Mouse (Mus musculus): ENCODE measurements at regions not wholly inside any gene's neighbourhood (a gene's known extent, or its start where the extent isn't known, plus 50 kb on each side); places are given as distances from the start of the nearest gene placed in this dataset.

DNA sequence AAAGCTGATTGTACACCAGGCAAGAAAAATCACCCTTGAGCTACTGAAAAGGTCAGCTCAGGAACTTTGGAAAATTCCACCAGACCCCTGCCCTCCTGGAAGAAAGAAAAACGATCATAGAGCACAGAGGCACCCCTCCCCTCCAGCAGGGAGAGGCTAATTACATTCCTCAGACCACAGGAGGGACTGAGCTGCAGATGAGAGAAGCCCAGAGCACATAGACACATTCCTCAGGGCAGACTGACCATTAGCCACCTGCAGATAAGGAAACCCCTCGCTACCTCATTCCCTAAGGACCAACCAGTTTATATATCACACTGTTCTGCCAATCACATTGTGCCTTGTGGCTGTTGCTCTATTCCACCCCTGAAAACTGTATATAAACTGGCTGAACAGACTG lies 230.3 kb downstream of the Parp8 start:
- Histone ChIP-seq H3K4me3 (replicated peaks) (no peak overlapping the region), H3K9me3 (ENCODE audit: control insufficient read depth, low read length) (peaks cover 3% of the 10 kb centered on the region; the same call in 1 of the 2 replicates), H3K4me1 (ENCODE audit: control insufficient read depth) (no peaks in the 10 kb centered on the region), H3K36me3 (ENCODE audit: control insufficient read depth) (no peaks in the 10 kb centered on the region), H3K27me3 (ENCODE audit: control insufficient read depth) (no peaks in the 10 kb centered on the region)
- TF ChIP-seq GATA1 (IDR thresholded peaks at IDR 0.05; ENCODE audit: low read length), result no peak
- TF ChIP-seq TAL1 (IDR thresholded peaks at IDR 0.05; ENCODE audit: low read length), result no peak

DNA sequence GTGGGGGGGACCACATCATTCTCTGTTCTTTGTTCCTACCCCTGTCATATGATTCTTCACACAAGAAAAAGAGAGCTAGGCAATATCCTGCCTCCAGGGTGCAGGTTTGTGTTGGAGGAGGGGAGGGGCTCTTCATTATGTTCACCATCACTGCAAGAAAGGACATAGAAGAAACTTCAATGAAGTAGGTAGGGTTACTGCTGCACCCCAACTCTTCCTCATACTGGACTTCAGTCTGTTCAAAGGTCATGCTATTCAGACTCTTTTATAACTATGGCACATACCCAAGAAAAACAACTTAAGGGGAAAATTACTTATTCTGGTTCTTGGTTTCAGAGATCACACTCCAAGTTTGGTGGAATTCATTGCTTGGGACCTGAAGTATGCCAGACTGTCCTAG lies 243.7 kb downstream of the Parp8 start:
- H3K9me3 ChIP-seq (ENCODE audit: control insufficient read depth, low read length), result no peaks in the 10 kb centered on the region
- no peaks in the 10 kb centered on the region for H3K4me1 ChIP-seq (ENCODE audit: control insufficient read depth)
- H3K36me3 ChIP-seq (ENCODE audit: control insufficient read depth), result no peaks in the 10 kb centered on the region
- no peak for TF ChIP-seq GATA1 (IDR thresholded peaks at IDR 0.05; ENCODE audit: low read length)
- no peak for TF ChIP-seq TAL1 (IDR thresholded peaks at IDR 0.05; ENCODE audit: low read length)
- H3K4me3 ChIP-seq (replicated peaks), result no peak overlapping the region
- H3K27me3 ChIP-seq (ENCODE audit: control insufficient read depth), result no peaks in the 10 kb centered on the region

DNA sequence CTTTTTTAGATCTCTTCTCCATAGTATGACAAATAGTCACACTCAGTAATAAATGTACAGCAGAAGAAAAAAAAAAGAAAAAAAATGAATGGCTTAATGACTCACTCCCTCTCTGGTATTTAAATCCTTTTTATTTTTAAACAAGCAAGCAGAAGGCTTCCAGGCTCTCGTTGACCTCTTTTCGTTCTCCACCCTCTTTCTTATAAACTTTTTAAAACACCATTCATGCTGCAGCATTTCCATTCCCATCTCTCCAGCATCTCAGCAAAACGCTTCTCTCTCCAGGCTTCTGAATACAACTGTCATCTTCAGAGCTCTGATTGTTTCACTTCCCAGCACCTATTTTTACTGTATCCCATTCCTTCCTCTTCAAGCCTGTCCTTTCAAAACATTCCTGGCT lies 259.8 kb downstream of the Parp8 start:
- H3K9me3 ChIP-seq (ENCODE audit: control insufficient read depth, low read length), result 0 out of 2 replicates have a peak, but pooled peaks cover 2% of the 10 kb centered on the region
- no peaks in the 10 kb centered on the region for H3K36me3 ChIP-seq (ENCODE audit: control insufficient read depth)
- TF ChIP-seq TAL1 (IDR thresholded peaks at IDR 0.05; ENCODE audit: low read length) (no peak), GATA1 (IDR thresholded peaks at IDR 0.05; ENCODE audit: low read length) (no peak)
- H3K27me3 ChIP-seq (ENCODE audit: control insufficient read depth), result no peaks in the 10 kb centered on the region
- no peak overlapping the region for H3K4me3 ChIP-seq (replicated peaks)
- H3K4me1 ChIP-seq (ENCODE audit: control insufficient read depth), result no peaks in the 10 kb centered on the region

DNA sequence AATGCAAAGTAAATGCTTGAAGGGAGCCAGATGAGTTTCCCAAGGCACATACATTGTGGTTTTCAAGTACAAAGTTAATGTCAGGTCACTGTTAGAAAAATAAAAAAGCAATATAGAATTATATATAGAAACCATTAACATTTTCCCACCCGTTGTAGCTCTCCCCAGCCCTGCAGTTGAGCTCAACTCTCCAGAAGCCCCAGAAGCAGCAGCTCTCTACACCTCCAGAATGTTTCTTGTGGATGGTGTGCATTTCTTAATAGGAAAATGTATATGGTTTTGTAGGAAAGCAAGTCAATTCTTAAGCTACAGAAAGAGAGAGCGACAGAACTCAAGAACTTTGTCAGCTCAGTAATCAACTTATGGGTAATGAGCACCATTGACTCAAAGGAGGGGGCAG lies 265.4 kb downstream of the Parp8 start:
- Histone ChIP-seq H3K4me3 (replicated peaks) (no peak overlapping the region), H3K4me1 (ENCODE audit: control insufficient read depth) (no peaks in the 10 kb centered on the region), H3K9me3 (ENCODE audit: control insufficient read depth, low read length) (no peaks in the 10 kb centered on the region), H3K27me3 (ENCODE audit: control insufficient read depth) (no peaks in the 10 kb centered on the region), H3K36me3 (ENCODE audit: control insufficient read depth) (no peaks in the 10 kb centered on the region)
- TF ChIP-seq GATA1 (IDR thresholded peaks at IDR 0.05; ENCODE audit: low read length), result no peak
- no peak for TF ChIP-seq TAL1 (IDR thresholded peaks at IDR 0.05; ENCODE audit: low read length)

DNA sequence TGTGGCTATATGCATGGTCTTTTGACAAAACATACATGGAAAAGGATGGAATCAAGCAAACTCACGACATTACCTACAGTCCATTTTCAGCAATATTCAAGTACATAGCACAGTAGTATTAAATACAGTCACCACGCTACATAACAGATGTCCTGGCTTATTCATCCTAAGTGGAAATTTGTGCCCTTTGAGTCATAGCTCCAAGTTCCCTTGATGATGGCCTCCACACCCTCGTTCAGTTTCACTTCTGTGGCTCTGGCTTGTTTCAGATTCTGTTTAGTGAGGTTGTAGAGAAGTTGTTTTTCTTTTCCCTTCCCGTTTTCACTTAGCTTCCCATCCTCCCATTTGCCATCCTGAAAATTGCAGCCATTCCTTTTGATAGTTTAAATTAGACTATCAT lies 284.5 kb downstream of the Parp8 start:
- Histone ChIP-seq H3K4me3 (replicated peaks) (no peak overlapping the region), H3K9me3 (ENCODE audit: control insufficient read depth, low read length) (no peaks in the 10 kb centered on the region)
- TF ChIP-seq GATA1 (IDR thresholded peaks at IDR 0.05; ENCODE audit: low read length) (no peak), TAL1 (IDR thresholded peaks at IDR 0.05; ENCODE audit: low read length) (no peak)

DNA sequence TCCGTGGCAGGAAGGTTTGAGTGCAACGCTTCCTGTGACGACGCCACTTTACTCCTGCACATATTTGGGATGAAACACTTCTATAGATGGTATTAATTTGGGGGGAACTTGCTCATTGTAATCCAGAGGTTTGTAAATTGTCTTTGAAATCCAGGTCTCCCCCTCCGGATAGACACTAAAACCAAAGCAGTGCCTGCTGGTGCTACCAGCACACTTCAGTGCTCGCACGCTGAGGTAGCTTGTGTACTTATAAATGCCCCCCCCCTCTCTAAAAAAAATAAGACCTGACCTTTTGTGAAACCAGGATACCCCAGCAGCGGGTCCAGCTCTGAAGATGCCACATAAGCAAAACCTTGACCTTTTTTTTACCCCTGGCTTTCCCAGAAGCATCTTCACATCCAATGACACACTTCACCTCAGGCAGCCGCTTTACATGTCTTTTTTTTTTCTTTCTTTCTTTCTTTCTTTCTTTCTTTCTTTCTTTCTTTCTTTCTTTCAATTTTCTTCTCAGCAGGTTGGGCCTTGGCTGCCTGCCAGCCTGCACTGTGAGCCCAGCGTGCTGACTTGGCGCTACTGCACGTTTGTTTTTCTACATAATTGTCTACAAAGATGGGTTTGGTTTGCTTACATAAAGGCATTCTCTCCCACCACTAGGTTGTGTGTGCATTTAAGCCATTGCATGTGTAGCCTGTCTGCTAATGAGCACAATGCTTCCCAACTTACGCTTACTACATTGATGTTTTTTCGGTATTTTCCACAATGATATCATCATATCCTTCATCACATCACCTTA lies 301.8 kb downstream of the Parp8 start:
- H3K9me3 ChIP-seq (ENCODE audit: control insufficient read depth, low read length), result no peaks in the 10 kb centered on the region
- no peak for TF ChIP-seq GATA1 (IDR thresholded peaks at IDR 0.05; ENCODE audit: low read length)
- no peak for TF ChIP-seq TAL1 (IDR thresholded peaks at IDR 0.05; ENCODE audit: low read length)

More for the DNA sequence above, 284.5 kb downstream of the Parp8 start:
- H3K4me1 ChIP-seq (ENCODE audit: control insufficient read depth), result no peaks in the 10 kb centered on the region
- H3K36me3 ChIP-seq (ENCODE audit: control insufficient read depth), result no peaks in the 10 kb centered on the region
- H3K27me3 ChIP-seq (ENCODE audit: control insufficient read depth), result no peaks in the 10 kb centered on the region

DNA sequence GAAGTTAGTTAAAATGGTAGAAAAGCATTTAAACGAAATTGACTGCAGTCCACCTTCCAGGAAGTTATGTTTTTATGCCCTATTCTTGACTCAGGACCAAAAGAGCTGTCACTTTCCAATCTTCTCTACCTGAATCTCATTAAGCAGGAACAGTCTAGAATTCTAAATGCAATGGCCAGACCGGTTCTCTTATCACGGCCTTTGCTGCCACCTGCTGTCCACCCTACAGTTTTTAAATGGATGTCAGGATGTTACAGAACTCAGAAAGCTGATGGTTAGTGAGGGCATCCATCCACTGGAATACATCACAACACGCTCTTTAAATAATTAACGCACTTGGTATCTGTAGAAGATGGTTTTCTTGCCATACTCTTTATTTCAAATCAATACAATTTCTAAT lies 310.5 kb downstream of the Parp8 start:
- TF ChIP-seq GATA1 (IDR thresholded peaks at IDR 0.05; ENCODE audit: low read length) (no peak), TAL1 (IDR thresholded peaks at IDR 0.05; ENCODE audit: low read length) (no peak)
- no peaks in the 10 kb centered on the region for H3K9me3 ChIP-seq (ENCODE audit: control insufficient read depth, low read length)
- no peak overlapping the region for H3K4me3 ChIP-seq (replicated peaks)
- H3K4me1 ChIP-seq (ENCODE audit: control insufficient read depth), result no peaks in the 10 kb centered on the region
- peaks cover 21% of the 10 kb centered on the region for H3K27me3 ChIP-seq (ENCODE audit: control insufficient read depth)
- no peaks in the 10 kb centered on the region for H3K36me3 ChIP-seq (ENCODE audit: control insufficient read depth)

More for the DNA sequence above, 301.8 kb downstream of the Parp8 start:
- no peaks in the 10 kb centered on the region for H3K4me1 ChIP-seq (ENCODE audit: control insufficient read depth)
- no peak overlapping the region for H3K4me3 ChIP-seq (replicated peaks)
- no peaks in the 10 kb centered on the region for H3K27me3 ChIP-seq (ENCODE audit: control insufficient read depth)
- no peaks in the 10 kb centered on the region for H3K36me3 ChIP-seq (ENCODE audit: control insufficient read depth)

- Histone ChIP-seq H3K4me1 (ENCODE audit: control insufficient read depth) (no peaks in the 10 kb centered on the region), H3K4me3 (replicated peaks) (no peak overlapping the region)
Observed at GRCm38 (mm10) chr13:116711866-116712593, 313.3 kb downstream of the Parp8 start.

DNA sequence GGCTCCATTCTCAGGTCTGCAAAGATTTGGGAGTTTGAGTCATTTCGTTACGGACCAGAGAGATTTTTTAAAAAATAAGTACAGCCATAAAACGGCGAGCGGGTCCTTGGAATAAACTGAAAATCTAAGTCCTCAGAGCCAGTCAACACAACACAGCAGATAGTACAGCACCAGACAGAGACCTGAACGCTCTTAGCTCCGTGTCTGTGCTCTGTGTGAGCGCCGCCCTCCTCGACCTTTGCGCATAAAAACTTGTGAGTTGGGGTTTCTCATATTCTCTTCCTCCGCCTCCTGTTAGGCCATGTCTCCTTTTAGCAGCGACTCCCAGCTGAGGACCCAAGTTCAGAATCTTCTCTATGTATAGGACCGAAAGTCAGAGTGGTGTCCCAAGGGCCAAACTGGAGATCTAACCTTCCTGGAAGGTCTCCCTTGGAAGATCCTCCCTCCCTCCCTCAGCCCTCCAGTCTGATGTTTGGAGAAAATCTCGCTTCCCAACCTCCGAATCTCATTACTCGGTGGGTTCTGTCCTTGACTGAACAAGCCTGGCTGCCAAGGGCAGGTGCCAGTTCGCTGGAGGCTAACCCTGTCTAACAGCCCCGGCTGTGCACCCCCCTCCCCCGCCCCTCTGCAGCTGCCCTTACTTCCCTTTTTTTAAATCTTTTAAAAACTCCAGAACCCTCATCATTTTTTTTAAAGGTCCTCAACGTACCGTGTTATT lies 314.0 kb downstream of the Parp8 start:
- H3K4me3 ChIP-seq (replicated peaks), result no peak overlapping the region
- no peak for TF ChIP-seq TAL1 (IDR thresholded peaks at IDR 0.05; ENCODE audit: low read length)
- TF ChIP-seq GATA1 (IDR thresholded peaks at IDR 0.05; ENCODE audit: low read length), result no peak
- peaks cover 54% of the 10 kb centered on the region for H3K27me3 ChIP-seq (ENCODE audit: control insufficient read depth)
- no peaks in the 10 kb centered on the region for H3K9me3 ChIP-seq (ENCODE audit: control insufficient read depth, low read length)
- no peaks in the 10 kb centered on the region for H3K36me3 ChIP-seq (ENCODE audit: control insufficient read depth)
- H3K4me1 ChIP-seq (ENCODE audit: control insufficient read depth), result no peaks in the 10 kb centered on the region

More at GRCm38 (mm10) chr13:116711866-116712593, 313.3 kb downstream of the Parp8 start:
- TF ChIP-seq GATA1 (IDR thresholded peaks at IDR 0.05; ENCODE audit: low read length), result no peak
- Histone ChIP-seq H3K36me3 (ENCODE audit: control insufficient read depth) (no peaks in the 10 kb centered on the region), H3K27me3 (ENCODE audit: control insufficient read depth) (peaks cover 47% of the 10 kb centered on the region), H3K9me3 (ENCODE audit: control insufficient read depth, low read length) (no peaks in the 10 kb centered on the region)

Data from erythroblast, embryonic 14.5 days (primary cell).